Mouse (Mus musculus) monocyte, adult 59 days (primary cell): ENCODE measurements around the gene Lrrc1. TPM values are rescaled to one million over a fixed set of nuclear protein-coding genes. Genes with fewer than 3 reads are reported as not detected.

Experiments
- total RNA-seq, 2 experiments: library from RNA; stranded (reverse); gene quantifications; one replicate each; pipeline ENCODE4 v1.2.4; 2023

Lrrc1 gene
- 1 to 10 TPM; 1.0 to 4.2 TPM for total RNA-seq

DNA sequence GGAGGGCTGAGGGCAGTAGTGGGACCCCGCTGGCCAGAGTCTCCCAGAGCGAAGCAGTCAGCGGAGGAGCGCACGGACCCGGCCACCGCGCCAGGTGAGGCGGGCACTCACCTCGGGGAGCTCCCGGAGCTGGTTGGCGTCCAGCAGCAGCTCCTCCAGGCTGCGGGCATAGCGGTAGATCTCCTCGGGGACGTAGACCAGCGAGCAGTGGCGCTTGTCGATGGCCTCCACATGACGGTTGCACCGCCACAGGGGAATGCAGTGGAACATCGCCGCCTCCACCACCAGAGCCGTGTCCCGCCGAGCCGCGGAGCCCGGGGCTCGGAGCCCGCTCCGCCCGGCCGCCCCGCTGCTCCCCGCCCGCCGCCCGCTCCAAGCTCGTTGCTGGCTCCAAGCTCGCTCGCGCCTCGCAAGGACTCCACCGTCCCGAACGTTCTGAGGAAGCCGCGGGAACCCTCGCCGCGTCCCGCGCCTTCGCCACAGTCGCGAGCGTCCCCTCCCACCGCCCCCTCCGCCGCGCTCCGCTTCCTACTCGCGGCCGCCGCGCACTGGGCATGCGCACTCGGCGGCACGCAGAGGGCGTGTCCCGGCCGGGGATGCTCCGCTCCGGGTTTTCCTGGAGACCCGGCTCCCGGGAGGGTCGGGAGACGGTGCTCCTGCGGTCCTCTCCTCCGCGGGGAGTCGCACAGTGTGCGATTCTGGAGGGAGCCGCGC lies at the start of gene Lrrc1:
TSS of gene Lrrc1 (minus strand) at position 517 of the 714 bp plus-strand sequence.

Other genes starting within 250 kb of the Lrrc1 start
- not detected for gene Mlip, start 191.9 kb downstream of the Lrrc1 start, total RNA-seq
- not detected for gene Klhl31, start 91.6 kb upstream of the Lrrc1 start, total RNA-seq
- 10 to 100 TPM; 26.3 to 27.4 TPM for gene Gclc, start 209.7 kb upstream of the Lrrc1 start, total RNA-seq